Mouse (Mus musculus): ENCODE data around the gene BC052040.

- TF ChIP-seq HCFC1 (IDR thresholded peaks at IDR 0.05; ENCODE audit: borderline replicate concordance, insufficient read depth, low read length): no peak
- TF ChIP-seq MAFK (IDR thresholded peaks at IDR 0.05; ENCODE audit: insufficient read depth, low read depth, low read length): no peak
Observed at GRCm38 (mm10) chr2:115736416-115736815, 154.9 kb downstream of the BC052040 start.
